Mouse (Mus musculus): ENCODE data around the gene Srms. TPM values are rescaled to one million over a fixed set of nuclear protein-coding genes. Genes with fewer than 3 reads are reported as not detected.

Srms gene
- total RNA-seq, 2 experiments from 2014 or later: 0.35 to 0.44 TPM

DNA sequence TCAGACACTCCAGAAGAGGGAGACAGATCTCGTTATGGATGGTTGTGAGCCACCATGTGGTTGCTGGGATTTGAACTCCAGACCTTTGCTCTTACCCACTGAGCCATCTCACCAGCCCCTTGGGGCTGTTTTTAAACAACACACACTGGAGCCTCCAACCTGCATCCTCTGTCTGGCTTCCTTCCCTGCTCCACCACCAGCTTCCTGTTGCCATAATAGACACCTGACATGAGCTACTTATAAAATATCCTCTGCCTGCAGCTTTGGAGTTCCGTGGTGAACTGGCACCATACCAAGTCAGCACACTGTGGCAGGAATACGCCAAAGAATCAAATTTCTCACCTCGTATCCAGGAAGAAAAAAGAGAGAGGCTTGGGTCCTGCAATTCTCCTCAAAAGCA is 52.2 kb downstream of the Srms start:
- DNase-seq: no peak

DNA sequence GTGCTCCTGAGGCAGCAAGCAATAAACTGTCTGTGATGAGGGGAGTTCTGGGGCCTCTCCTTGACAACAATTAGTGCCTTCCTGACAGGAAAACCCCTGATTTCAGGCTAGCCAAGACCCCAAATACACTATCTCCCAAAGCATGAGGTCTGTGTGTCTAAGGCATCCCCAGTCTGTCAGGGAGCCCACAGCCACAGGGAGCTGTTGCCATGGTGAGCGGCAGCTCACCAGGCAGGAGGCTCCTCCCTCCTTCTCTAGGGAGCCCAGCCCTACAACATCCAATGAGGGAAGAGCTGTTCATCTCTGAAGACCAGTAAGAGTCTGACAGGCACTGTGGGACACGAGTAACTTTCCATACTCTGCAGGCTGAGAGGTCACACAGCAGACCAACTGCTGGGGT is 53.2 kb downstream of the Srms start:
- DNase-seq: peak; percentile 54 to 66

DNA sequence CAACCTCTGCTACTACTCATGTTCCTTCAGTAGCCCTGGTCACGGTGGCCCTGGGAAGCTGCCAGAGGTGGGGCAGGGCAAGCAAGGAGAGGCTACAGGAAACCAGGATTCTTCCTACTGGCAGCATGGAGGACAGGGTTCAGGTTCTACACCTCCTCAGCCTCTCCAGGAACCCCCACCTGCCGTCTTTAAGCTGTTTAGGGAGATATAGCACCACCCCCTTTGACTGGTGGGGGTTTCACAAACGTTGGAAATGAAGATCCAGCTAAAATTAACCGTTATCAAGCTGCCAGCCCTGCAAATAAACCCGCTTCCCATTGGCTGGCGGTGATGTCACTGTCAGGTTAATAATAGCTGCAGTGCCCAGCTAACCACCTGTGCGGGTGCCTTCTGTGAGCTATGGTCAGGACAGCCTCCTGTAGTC is 53.9 kb downstream of the Srms start:
- DNase-seq: peak; percentile 74 to 79

DNA sequence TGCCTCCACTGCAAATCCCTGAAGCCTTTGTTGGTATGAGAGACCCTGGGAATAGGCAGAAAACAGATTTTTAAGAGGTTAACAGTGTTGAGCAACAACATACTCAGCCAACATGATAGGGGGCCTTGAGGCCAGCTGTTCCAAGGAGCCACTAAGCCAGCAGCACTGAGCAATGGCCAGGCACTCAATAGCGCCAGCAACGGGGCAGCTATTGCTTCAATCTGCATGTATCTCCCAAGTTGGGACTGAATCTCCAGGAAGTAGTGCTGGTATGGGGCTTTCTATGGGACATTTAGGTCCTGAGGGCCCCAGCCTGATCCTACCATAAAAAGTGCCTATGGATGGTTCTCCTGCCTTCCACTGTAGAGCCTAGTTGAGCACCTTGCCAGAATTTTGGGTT is 54.5 kb downstream of the Srms start:
- peak; percentile 73 to 76 for DNase-seq

DNA sequence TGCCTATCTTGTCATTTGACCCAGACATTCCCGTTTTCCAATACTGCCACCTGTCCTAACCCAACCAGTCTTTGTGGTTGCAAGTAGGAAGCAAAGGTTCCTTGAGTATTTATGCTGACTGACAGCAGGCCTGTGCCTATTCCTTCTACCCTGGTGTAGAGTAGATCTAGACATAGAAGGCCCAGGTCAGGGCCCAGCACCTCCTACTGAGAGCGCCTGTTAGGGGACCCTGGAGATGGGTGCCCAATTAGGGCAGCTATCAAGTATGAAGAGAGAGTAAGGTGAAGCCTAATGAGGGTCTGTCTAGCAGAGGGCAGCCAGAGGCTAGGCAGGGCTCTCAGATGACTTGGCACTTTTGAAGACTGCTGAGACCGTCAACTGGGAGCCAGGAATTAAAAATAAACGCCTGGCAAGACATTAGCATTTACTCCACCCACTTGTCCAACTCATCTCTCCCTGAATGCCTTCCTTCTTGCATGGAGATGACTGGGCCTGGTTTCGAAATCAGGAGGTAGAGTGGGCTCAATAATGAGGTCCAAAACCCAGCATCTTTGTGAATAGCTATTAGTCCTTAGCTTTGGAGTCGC is 55.2 kb downstream of the Srms start:
- peak; percentile 66 to 75 for DNase-seq

DNA sequence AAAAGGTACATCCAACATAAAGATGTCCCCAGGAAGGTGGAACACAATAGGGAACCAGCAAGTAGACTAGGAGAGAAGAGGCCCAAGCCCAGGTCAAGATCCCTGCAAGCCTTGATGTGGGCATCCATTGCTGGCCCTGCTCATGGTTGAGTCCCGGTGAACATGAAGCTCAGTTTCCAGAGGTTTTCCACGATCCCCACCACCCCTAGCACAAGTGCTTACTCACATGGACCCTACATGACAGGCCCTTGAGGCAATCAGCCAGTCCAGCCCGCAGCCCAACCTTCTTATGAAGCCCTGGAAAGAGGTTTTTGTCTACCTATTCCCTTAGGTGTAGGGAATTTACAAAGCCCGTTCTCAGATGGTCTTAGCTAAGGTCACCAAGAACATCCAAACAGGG is 55.8 kb downstream of the Srms start:
- no peak for DNase-seq

DNA sequence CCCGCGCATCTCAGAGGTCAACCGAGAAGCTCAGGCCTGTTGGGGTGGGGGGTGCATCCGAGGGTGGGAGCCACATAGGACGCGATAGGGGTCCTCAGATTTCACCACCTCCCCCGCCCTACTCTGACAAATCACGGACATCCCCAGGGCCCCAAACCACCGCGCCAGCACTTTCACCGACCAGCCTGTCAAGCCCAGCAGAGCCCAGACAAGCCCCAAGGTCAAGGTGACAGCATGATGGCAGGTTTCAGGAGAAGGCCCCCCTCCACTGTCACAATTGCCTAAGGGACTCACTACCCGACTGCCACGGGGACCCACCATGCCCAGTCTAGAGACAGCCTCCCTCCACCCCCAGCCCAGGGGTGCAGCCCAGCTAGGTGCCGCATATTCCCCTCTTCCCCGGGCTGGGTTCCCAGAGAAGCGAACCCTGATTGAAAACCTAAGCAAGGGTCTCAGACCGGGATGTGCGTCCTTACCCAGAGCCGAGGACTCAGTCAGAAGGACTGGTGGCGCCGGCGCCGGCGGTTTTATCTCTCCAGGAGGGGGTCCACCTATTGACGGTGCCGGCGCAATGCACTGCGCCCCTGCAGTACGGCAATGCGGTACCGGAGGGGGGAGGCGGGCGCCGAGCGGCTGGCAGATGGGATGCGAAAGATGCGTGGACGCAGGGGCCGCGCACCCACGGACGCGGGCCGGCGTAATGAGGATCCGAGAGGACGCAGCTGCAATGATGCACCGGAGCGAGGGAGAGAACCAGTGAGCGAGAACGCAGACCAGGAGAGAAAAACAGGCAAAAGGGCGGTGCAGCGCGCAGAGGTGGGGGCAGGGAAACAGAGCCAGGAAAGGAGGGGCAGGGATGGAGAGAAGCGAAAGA is 56.5 kb downstream of the Srms start, which contains the start of gene Eef1a2:
Gene Eef1a2, minus strand, starts transcription at position 767 of the 874 bp plus-strand sequence.
- DNase-seq: peak; percentile 72 to 79

DNA sequence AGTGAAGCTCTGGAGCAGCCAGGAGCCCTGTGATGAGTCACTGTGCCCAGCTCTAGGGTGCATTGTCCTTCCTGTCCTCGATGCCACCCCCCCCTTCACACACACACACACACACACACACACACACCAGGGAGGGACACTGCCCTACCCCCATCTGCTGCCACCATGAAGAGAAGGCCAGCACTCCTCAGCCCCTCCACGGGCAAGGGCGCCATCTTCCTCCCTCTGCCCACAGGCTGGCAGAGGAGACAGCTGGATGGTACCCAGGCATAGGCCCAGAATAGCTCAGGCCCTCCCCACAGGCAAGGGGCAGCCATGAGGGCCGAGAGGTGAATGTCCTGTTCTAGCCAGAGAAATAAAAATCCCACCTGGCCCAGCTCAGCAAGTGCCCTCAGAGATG is 57.2 kb downstream of the Srms start:
- peak; percentile 62 to 72 for DNase-seq

Other genes starting within 250 kb of the Srms start
- gene Arfgap1, start 246.0 kb downstream of the Srms start, total RNA-seq (2021): 10 to 100 TPM; 27.3 to 30.2 TPM
- gene Col20a1, start 226.7 kb downstream of the Srms start, total RNA-seq (2021): under 1 TPM; 0.37 to 0.46 TPM
- gene Chrna4, start 169.6 kb downstream of the Srms start, total RNA-seq (2021): not detected
- gene Kcnq2, start 77.9 kb downstream of the Srms start, total RNA-seq (2021): under 1 TPM in 1 of 2 experiments, not detected in 1; 0.03 TPM
- gene Eef1a2, start 56.2 kb downstream of the Srms start, total RNA-seq (2021): 1,000 to 10,000 TPM; 1,477 to 1,557 TPM
- gene Ppdpf, start 25.9 kb downstream of the Srms start, total RNA-seq (2021): 10 to 100 TPM; 47.6 to 56.8 TPM
- gene Ptk6, start 10.4 kb downstream of the Srms start, total RNA-seq (2021): under 1 TPM in 1 of 2 experiments, not detected in 1; 0.08 TPM
- gene Fndc11, start 6.8 kb upstream of the Srms start, total RNA-seq (2021): not detected
- gene Helz2, start 28.8 kb upstream of the Srms start, total RNA-seq (2021): 10 to 100 TPM in 1 of 2 experiments, 1 to 10 TPM in 1; 8.4 to 11.1 TPM
- 1 to 10 TPM; 8.9 to 9.5 TPM for gene Gmeb2, start 74.8 kb upstream of the Srms start, total RNA-seq (2021)
- gene Stmn3, start 101.3 kb upstream of the Srms start, total RNA-seq (2021): under 1 TPM in 1 of 2 experiments, not detected in 1; 0.41 TPM
- 10 to 100 TPM in 1 of 2 experiments, 1 to 10 TPM in 1; 7.2 to 11.3 TPM for gene Rtel1, start 106.6 kb upstream of the Srms start, total RNA-seq (2021)
- gene Zgpat, start 151.7 kb upstream of the Srms start, total RNA-seq (2021): 10 to 100 TPM; 15.3 to 18.0 TPM
- 10 to 100 TPM; 50.7 to 65.7 TPM for gene Arfrp1, start 152.2 kb upstream of the Srms start, total RNA-seq (2021)
- 1 to 10 TPM; 3.3 to 6.3 TPM for gene Lime1, start 166.9 kb upstream of the Srms start, total RNA-seq (2021)
- 10 to 100 TPM in 1 of 2 experiments, 1 to 10 TPM in 1; 9.4 to 11.2 TPM for gene Zbtb46, start 246.2 kb upstream of the Srms start, total RNA-seq (2021)